Mouse (Mus musculus): ENCODE measurements at regions not wholly inside any gene's neighbourhood (a gene's known extent, or its start where the extent isn't known, plus 50 kb on each side); places are given as distances from the start of the nearest gene placed in this dataset.
"Not testable (repeated sequence)": the region's sequence is repeated elsewhere in the genome, so short reads cannot be mapped to it uniquely, and the experiment has no call there.

GRCm38 (mm10) chr1:47306961-47307360, 414.3 kb upstream of the Slc39a10 start:
- no peak for DNase-seq (ENCODE audit: low read depth, low spot score)

GRCm38 (mm10) chr1:47299311-47299710, 406.7 kb upstream of the Slc39a10 start:
- DNase-seq (ENCODE audit: low read depth, low spot score) = no peak

DNA sequence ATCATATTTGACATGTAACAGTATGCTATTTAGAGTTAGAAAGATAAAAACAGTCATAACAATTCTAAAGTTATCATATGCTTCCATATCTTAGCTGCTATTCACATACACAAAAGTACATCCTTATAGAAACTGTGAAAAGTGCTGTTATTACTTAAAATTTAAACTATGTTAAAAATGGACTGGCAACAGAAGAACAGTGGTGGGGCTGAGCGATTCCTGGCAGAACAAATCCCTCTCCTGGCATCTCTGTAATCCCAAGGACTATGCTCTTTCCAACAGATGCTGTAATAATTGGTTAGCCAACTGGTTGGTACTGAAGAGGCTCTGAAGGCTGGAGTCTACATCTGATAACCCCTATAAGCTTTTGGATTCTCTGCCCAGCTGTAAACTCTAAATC, 393.0 kb upstream of the Slc39a10 start:
- no peak for DNase-seq (ENCODE audit: low read depth, low spot score)

GRCm38 (mm10) chr1:47278321-47279020, 385.8 kb upstream of the Slc39a10 start:
- no peak for DNase-seq (ENCODE audit: low read depth, low spot score)

DNA sequence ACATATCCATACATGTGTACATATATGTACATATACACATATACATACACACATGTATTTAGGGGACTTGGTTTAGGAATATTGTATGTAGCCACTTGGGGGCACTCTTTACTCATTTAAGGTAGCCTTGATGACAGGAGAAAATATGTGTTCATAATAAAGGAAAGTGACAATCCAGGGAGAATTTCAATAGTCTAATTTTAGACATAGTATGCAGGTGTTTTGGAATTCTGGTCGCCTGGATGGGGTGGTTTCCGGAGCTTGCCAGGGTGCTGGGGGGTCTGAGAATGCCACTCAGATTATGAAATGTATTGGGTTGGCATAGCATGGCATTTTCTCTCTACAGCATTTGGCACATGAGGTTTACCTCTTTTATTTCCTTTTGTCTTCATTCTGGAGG, 385.2 kb upstream of the Slc39a10 start:
- DNase-seq (ENCODE audit: low read depth, low spot score) = peak; percentile 51

DNA sequence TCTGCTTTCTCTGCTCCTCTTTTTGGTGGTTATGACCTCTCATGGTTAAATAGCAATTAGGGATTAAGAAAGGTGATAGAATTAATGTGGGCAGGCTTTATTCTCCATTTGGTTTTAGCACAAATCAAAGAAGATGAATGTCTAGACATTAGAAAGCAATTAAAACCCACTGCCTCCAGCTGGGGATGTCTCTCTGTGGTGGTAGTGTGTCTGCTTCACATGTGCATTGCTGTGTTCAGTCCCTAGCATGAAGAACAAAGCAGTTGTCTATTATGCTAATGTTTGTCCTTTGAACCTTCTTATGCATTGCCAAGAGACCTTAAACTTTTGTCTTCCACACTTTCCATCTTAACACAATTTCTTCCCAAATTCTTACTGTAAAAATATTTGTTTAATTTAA, 379.5 kb upstream of the Slc39a10 start:
- DNase-seq (ENCODE audit: low read depth, low spot score) = no peak

DNA sequence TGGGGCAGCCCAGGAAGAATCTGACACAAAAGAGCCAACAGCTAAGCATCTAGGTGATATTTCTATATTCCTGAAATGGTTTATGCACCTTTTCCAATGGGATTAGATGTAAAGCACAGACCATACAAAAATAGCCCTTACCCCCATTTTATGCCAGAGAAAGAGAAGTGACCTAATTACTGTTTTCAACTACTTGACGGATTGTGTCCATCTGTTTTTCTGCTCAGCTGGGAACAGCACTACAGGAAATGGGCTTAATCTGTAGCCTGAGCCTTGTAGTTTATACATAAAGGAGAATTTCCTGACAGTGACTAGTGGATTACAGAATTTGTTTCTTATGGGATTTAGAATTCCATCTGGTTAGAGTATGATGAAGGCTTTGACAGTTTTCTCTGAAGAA, 371.0 kb upstream of the Slc39a10 start:
- DNase-seq (ENCODE audit: low read depth, low spot score) = no peak

GRCm38 (mm10) chr1:47261505-47262130, 369.0 kb upstream of the Slc39a10 start:
- no peak for DNase-seq (ENCODE audit: low read depth, low spot score)

DNA sequence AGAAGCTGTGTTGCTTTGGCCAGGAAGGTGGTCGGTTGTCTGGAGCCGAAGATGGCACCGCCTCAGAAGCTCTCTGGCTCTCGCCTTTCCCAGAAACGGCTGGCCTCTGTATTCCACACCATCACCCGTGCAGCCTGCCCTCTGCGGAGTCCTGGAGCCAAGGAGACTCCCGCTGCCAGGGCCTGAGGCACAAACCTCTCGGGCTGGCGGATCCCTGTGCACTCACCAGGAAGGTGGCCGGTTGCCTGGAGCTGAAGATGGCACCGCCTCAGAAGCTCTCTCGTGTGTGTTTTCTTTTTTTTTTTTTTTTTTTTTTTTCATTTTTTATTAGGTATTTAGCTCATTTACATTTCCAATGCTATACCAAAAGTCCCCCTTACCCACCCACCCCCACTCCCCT, 358.1 kb upstream of the Slc39a10 start:
- not testable (repeated sequence) for DNase-seq (ENCODE audit: low read depth, low spot score)

- DNase-seq (ENCODE audit: low read depth, low spot score) = no peak
Measured at GRCm38 (mm10) chr1:47217088-47217487, 324.4 kb upstream of the Slc39a10 start.

DNA sequence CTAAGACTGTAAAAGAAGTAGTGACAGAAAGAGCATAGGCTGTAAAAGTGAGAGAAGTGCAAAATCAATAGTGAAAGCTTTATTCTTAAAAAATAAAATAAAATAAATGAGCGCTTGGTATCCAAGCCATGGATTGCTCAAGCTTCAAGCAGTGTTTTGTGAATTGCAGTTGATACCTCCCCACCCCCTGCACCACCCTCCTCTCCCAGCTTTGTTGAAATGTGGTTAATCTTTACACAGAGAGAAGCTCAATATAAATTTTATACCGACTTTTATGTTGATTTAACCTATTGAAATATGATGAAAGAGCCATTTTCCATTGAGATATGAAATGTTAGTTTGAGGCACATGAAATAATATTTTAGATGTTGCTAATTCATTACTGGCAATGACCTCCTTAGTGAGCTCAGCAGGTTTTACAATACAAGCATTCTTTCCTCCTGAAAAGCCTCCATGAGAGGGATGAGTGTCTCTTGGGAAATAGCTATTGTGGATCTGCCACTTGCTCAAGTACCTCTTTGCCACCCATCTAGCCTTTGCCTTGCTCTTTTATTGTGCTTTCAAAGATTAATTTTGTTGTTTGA, 323.9 kb upstream of the Slc39a10 start:
- DNase-seq (ENCODE audit: low read depth, low spot score) = no peak

GRCm38 (mm10) chr1:47213476-47213875, 320.8 kb upstream of the Slc39a10 start:
- DNase-seq (ENCODE audit: low read depth, low spot score) = no peak

GRCm38 (mm10) chr1:47193001-47193400, 300.3 kb upstream of the Slc39a10 start:
- no peak for DNase-seq (ENCODE audit: low read depth, low spot score)

DNA sequence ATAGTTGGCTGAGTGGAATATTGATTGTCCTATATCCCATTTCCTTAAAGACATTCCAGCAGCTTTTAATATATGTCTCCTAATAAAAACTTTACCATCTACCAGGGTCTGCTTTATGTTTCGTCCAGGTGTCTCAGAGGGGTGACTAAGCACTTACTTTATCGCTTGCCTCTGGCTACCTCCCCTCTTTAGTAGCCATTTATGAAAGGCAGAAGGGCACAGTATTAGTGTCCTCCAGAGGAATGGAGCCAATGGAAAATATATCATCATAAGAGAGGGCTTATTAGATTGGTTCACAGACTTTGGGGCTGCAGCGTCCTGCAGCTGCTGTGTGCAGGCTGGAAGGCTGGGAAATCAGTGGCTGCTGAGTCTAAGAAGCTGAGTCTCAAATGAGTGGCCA, 271.8 kb upstream of the Slc39a10 start:
- DNase-seq (ENCODE audit: low read depth, low spot score) = no peak

DNA sequence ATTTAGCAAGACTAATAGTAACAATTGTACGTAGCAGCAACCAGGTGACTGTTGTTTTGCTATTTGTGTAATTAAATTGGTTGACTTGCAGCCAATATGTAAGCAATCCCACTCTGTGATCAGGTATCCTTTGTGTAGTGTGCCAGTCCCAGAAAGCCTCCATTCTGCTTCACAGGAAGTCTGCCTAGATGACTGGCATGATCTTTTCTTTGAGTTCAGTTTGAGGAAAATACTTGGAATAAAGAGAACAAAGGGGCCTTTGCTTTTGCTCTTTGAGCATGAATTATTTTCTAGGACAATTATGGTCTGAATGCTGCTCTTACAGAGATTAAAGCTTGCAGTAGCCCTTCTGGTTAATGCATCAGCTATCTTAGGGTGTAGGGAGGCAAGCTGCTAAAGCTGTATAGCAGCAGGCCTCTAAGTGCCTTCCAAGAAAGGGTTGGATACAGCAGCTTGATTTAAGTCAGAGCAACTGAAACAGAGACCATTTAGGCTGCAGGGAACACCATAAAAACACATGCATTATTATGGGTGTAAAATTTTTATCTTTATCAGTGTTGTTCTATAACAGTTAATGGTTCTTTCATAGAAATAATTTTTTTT, 271.3 kb upstream of the Slc39a10 start:
- DNase-seq (ENCODE audit: low read depth, low spot score) = no peak

DNA sequence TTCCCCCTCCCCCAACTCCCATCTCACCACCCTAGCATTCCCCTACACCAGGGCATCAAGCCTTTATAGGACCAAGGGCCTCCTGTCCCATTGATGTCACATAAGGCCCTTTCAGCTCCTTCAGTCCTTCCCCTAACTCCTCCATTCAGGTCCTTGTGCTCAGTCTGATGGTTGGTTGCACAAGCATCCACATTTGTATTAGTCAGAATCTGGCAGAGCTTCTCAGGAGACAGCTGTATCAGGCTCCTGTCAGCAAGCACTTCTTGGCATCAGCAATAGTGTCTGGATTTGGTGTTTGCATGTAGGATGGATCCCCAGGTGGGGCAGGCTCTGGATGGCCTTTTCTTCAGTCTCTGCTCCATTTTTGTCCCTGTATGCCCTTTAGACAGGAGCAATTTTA, 237.4 kb upstream of the Slc39a10 start:
- not testable (repeated sequence) for DNase-seq (ENCODE audit: low read depth, low spot score)

DNA sequence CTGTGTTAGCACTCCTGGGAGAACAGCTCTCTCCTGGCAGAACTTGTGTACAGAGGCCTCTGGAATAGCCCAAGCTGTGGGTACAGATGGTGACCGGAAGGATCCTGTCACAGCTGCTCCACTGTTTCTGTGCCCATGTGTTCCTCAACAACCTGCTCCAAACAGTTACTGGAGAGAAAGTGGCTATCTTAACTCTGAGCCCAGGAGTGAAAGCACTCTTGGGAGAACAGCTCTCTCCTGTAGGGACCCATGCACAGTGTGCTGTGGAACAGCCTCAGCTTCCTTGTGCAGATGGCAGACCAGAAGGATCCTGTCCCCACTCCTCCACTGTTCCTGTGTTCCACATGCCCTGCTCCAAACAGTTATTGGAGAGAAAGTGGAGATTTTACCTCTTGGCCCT, 227.0 kb upstream of the Slc39a10 start:
- DNase-seq (ENCODE audit: low read depth, low spot score) = no peak

- DNase-seq (ENCODE audit: low read depth, low spot score) = not testable (repeated sequence)
Measured at GRCm38 (mm10) chr1:47116681-47117080, 224.0 kb upstream of the Slc39a10 start.

DNA sequence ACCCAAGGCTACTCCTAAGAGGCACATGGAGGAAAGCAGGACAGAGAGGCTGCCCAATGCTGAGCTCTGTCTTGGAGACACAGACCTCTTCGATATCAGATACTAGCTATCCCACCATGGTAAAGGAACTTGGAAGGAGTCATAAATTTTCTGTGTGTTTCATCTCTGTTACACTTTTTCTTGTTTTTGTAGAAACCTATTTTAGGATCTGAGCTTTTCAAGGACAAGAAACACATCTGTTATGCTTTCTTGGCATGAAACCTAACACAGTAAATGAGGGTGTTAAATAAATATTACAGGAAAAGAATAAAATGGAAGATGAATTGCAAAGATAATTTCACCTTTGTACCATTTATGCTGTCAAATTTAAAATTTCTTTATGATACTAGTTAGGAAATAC, 219.8 kb upstream of the Slc39a10 start:
- no peak for DNase-seq (ENCODE audit: low read depth, low spot score)

DNA sequence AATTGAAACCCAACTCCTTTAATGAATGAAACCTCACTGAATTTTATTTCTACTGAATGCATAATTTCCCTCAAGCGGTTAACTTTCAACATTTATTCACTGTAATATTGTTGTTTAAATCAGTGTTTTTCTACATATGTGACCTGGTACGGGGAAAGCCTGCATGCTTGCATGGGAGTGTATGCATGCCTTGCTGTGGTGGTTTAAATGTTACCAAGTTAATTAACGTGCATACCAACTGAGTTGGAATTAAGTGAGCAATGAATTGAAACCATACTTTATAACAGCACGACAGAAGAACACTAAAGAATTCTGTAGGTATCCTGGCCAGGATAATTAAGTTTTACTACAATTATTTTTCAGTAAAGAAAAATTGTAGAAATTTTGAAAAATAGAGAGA, 211.4 kb upstream of the Slc39a10 start:
- no peak for DNase-seq (ENCODE audit: low read depth, low spot score)

DNA sequence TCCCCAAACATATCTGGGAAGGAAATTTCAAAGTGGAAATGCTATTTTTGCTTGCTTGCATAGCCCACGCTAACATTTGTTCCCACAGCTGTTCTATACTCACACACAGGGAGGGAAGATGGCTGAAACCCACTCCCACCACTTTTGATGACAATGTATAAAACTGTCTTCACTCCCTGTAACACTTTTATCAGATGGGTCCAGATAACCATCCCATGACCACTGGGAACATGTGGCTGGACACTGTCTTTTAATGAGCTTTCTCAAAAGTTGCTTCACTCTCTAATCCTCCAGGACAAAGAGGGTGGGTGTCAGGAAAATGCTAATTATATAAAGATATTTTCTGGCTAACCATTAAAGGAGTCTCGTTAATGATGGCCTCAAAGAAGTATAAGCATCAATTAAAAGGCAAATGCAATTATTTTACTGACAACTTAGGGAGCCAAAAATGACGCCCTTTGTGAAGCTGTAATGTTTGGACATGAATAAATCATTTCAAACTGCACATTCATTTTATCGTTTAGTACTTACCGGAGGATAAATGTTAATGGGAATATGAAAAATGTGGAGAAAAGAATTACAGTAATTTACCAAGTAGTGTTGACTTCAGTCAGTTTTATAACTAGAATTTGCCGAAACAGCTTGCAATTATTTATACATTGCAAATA, 210.8 kb upstream of the Slc39a10 start:
- no peak for DNase-seq (ENCODE audit: low read depth, low spot score)
